Mouse (Mus musculus) frontal cortex, adult 2 months (tissue): ENCODE data around the gene Riok1. TPM values are rescaled to one million over a fixed set of nuclear protein-coding genes. Genes with fewer than 3 reads are reported as not detected.

ENCODE experiments used
- polyA plus RNA-seq: library from polyadenylated mRNA; depleted of rRNA; stranded (reverse); fragments of >200 nt; gene quantifications from 2 replicates; pipeline ENCODE4 v1.2.3, GENCODE M21; 2012; rRNA removed

Riok1 gene
- polyA plus RNA-seq, 1 experiment: 35.7 TPM

Other genes starting within 250 kb of the Riok1 start
- gene Ssr1, start 42.8 kb upstream of the Riok1 start, polyA plus RNA-seq: 31.3 and 31.9 TPM in 2 replicates
- 1.8 and 2.1 TPM in 2 replicates for gene Cage1, start 74 bp downstream of the Riok1 start, polyA plus RNA-seq
- 0.34 and 0.36 TPM in 2 replicates for gene Dsp, start 114.3 kb downstream of the Riok1 start, polyA plus RNA-seq
- gene Snrnp48, start 167.9 kb downstream of the Riok1 start, polyA plus RNA-seq: 27.8 and 29.1 TPM in 2 replicates